Mouse (Mus musculus) olfactory bulb, adult 2 months (tissue): ENCODE data around the gene Pgd.
"Not testable (repeated sequence)": the region's sequence is repeated elsewhere in the genome, so short reads cannot be mapped to it uniquely, and the experiment has no call there.

ENCODE experiments used
- CTCF ChIP-seq: fragments of 200-500 bp; IDR thresholded peaks from 2 replicates; pipeline ENCODE4 v1.5.1; 2012; ENCODE audit warnings: low read depth, mild to moderate bottlenecking, low read length, moderate library complexity; ENCODE audit not compliant: insufficient read depth
- POLR2A ChIP-seq: fragments of 200-500 bp; IDR thresholded peaks from 2 replicates; pipeline ENCODE4 v1.6.1; 2012; ENCODE audit warnings: mild to moderate bottlenecking, low read depth, low read length, moderate library complexity; ENCODE audit not compliant: insufficient read depth

DNA sequence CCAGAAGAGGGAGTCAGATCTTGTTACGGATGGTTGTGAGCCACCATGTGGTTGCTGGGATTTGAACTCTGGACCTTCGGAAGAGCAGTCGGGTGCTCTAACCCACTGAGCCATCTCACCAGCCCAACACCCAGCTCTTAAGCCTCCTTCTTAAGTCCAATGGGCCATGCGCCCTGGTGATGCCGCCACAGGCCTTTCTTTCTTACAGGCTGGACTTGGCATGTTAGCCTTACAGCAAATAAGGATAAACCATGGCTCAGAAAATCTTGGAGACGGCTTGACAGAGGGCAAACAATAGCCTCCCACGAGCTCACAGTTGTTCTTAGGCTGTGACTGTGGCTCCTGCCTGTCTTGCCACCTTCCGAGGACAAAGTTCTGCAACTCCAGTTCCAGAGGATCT lies 3.4 kb upstream of the Pgd start:
- TF ChIP-seq CTCF, POLR2A: not testable (repeated sequence)
